Mouse (Mus musculus): ENCODE measurements around the gene Trim9.

DNA sequence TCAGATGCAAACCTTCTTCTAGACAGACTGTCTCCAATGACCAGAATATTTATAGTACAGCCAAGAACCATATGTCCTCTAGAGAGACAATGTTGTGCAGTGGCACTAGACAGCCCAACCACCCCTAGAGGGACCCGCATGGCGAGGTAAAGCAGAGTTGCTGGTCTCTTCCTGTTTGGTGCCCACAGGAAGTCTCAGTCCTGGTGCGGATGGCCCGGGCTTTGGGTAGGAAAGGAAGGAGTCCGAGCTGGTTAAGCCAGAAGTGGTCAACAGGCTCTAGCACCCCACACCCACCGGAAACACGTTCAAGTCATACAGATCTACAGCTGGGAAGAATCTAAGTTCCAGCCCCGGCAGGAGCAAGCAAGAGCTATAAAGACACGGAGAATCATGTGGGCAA lies 80.1 kb downstream of the Trim9 start:
- TF ChIP-seq CTCF (IDR thresholded peaks at IDR 0.05; ENCODE audit: low read depth): no peak
- TF ChIP-seq EP300 (IDR thresholded peaks at IDR 0.05; ENCODE audit: low read depth): no peak
